Mouse (Mus musculus): ENCODE measurements around the gene Nsf.
A peak's percentile ranks its signal among the peaks of the same experiment; 100 is the strongest.

Gene Nsf

DNA sequence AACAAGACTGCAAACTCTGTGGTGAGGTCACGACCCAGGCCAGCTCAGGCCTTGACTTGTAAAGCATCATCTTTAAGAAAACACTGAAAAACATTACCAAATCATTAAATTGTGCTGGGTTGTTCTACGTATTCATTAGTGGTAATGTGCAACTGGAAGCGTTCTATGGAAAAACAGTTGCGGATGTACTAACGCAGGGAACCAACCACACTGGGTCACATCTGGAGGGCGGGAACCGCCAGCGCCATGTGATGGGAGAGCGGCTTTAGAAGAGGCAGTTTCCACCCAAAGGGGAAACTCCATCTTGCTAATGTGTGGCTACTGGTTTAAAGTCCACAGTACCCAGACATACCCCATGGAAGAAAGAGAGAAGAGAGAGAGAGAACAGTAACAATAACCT, 123.4 kb downstream of the Nsf start:
- H3K4me3 ChIP-seq (replicated peaks; ENCODE audit: low read length): peak overlapping the region; percentile 8; the same call in 1 of the 2 replicates
- H3K36me3 ChIP-seq (ENCODE audit: insufficient read depth, low read length): peaks cover 26% of the 10 kb centered on the region
- peaks cover 67% of the 10 kb centered on the region for H3K4me1 ChIP-seq (replicated peaks; ENCODE audit: low read depth, low read length)
- no peaks in the 10 kb centered on the region for H3K9me3 ChIP-seq (ENCODE audit: low read length)
- H3K27me3 ChIP-seq (ENCODE audit: insufficient read depth, low read length): no peaks in the 10 kb centered on the region
- no peak for TF ChIP-seq CTCF (conservative IDR thresholded peaks at IDR 0.05; ENCODE audit: low read length)
- TF ChIP-seq POU5F1 (IDR thresholded peaks at IDR 0.05; ENCODE audit: borderline replicate concordance, low read length): no peak
- no peak for TF ChIP-seq NANOG (IDR thresholded peaks at IDR 0.05; ENCODE audit: borderline replicate concordance, low read length)

DNA sequence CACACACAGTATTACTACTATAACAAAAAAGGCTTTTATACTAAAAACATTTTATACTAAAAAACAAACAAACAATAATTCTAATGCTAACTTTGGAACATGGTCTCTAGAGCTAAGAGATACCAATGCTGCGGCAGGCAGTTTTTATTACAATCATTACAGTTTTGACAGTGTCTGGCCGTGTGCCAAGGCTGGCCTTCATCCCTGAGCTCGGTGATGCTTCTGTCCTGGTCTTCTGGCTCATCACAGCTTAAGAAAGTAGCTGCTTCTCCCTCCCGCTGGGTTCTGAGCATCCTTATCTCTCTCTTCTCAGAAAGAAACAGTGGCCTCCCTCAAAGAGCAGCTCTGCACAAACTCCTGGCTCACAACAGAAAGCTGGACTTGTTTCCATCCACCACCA, 123.9 kb downstream of the Nsf start:
- H3K27me3 ChIP-seq (ENCODE audit: insufficient read depth, low read length): no peaks in the 10 kb centered on the region
- peaks cover 31% of the 10 kb centered on the region for H3K36me3 ChIP-seq (ENCODE audit: insufficient read depth, low read length)
- no peaks in the 10 kb centered on the region for H3K9me3 ChIP-seq (ENCODE audit: low read length)
- H3K4me1 ChIP-seq (replicated peaks; ENCODE audit: low read depth, low read length): peaks cover 67% of the 10 kb centered on the region
- no peak overlapping the region for H3K4me3 ChIP-seq (replicated peaks; ENCODE audit: low read length)
- TF ChIP-seq NANOG (IDR thresholded peaks at IDR 0.05; ENCODE audit: borderline replicate concordance, low read length) (no peak), POU5F1 (IDR thresholded peaks at IDR 0.05; ENCODE audit: borderline replicate concordance, low read length) (no peak), CTCF (conservative IDR thresholded peaks at IDR 0.05; ENCODE audit: low read length) (no peak)

DNA sequence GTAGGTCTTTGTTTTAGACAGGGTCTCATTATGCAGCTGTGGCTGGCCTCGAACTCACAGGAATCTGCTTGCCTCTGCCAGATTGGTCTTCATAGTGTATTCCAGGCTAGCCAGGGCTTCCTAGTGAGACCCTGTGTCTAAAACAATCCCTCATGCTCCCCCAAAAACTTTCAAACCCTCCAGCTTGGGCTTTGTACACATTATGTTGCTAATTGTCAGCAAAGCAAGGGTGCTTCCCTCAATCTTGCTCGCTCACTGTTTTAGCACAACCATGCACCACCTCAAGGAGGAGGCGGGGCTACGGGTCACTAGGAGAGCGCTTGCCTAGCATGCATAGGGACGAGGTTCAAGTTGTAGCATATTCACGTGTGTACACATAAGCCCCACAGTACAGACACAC, 125.0 kb downstream of the Nsf start:
- Histone ChIP-seq H3K27me3 (ENCODE audit: insufficient read depth, low read length) (no peaks in the 10 kb centered on the region), H3K36me3 (ENCODE audit: insufficient read depth, low read length) (peaks cover 42% of the 10 kb centered on the region), H3K9me3 (ENCODE audit: low read length) (no peaks in the 10 kb centered on the region), H3K4me1 (replicated peaks; ENCODE audit: low read depth, low read length) (peaks cover 67% of the 10 kb centered on the region), H3K4me3 (replicated peaks; ENCODE audit: low read length) (no peak overlapping the region)
- TF ChIP-seq POU5F1 (IDR thresholded peaks at IDR 0.05; ENCODE audit: borderline replicate concordance, low read length) (no peak), CTCF (conservative IDR thresholded peaks at IDR 0.05; ENCODE audit: low read length) (no peak), NANOG (IDR thresholded peaks at IDR 0.05; ENCODE audit: borderline replicate concordance, low read length) (no peak)

DNA sequence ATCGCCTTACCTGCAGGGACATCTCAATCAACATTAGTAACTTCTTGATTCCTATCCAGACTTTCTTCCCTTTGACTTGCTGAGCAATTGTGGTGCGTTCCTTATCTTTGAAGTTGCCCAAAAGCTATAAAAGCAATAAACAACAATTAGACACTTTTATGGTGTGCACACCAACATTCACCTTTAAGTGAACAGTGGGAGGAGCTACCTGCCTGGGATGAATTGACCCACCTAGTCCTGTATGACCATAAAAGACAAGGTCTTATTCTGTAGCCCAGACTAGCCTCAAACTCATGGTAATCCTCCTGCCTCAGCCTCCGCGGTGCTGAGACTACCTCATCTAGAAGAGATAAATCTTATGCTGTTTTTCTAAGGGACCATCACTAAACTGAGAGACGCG, 126.7 kb downstream of the Nsf start:
- H3K27me3 ChIP-seq (ENCODE audit: insufficient read depth, low read length): no peaks in the 10 kb centered on the region
- H3K4me3 ChIP-seq (replicated peaks; ENCODE audit: low read length): no peak overlapping the region
- H3K36me3 ChIP-seq (ENCODE audit: insufficient read depth, low read length): peaks cover 59% of the 10 kb centered on the region
- H3K9me3 ChIP-seq (ENCODE audit: low read length): no peaks in the 10 kb centered on the region
- H3K4me1 ChIP-seq (replicated peaks; ENCODE audit: low read depth, low read length): peaks cover 54% of the 10 kb centered on the region
- no peak for TF ChIP-seq NANOG (IDR thresholded peaks at IDR 0.05; ENCODE audit: borderline replicate concordance, low read length)
- TF ChIP-seq CTCF (conservative IDR thresholded peaks at IDR 0.05; ENCODE audit: low read length): no peak
- TF ChIP-seq POU5F1 (IDR thresholded peaks at IDR 0.05; ENCODE audit: borderline replicate concordance, low read length): no peak

DNA sequence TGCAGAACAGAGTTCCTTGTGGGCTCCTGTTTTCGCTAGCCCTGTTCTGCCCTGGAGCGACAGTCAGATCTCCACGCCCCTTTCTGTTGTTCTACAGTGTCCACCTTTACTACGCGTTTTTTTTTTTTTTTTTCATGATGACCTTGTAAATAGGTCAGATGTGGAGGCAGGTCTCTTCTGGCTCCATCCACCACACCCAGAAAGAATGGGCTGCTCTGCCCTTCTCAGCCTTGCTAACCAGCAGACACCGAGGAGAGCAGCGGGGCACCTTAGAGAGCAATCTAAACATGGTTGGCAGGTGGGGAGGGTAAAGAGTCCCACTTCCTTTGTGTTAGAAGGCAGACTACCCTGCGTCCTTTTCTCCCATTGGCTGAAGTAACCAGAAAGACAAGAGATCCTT, 137.1 kb downstream of the Nsf start:
- Histone ChIP-seq H3K9me3 (ENCODE audit: low read length) (peaks cover 4% of the 10 kb centered on the region; the same call in 1 of the 2 replicates), H3K36me3 (ENCODE audit: insufficient read depth, low read length) (peaks cover 12% of the 10 kb centered on the region), H3K4me3 (replicated peaks; ENCODE audit: low read length) (peak overlapping the region; percentile 27; the same call in 1 of the 2 replicates), H3K27me3 (ENCODE audit: insufficient read depth, low read length) (peaks cover 55% of the 10 kb centered on the region), H3K4me1 (replicated peaks; ENCODE audit: low read depth, low read length) (peaks cover 48% of the 10 kb centered on the region)
- TF ChIP-seq NANOG (IDR thresholded peaks at IDR 0.05; ENCODE audit: borderline replicate concordance, low read length) (no peak), POU5F1 (IDR thresholded peaks at IDR 0.05; ENCODE audit: borderline replicate concordance, low read length) (no peak), CTCF (conservative IDR thresholded peaks at IDR 0.05; ENCODE audit: low read length) (no peak)

DNA sequence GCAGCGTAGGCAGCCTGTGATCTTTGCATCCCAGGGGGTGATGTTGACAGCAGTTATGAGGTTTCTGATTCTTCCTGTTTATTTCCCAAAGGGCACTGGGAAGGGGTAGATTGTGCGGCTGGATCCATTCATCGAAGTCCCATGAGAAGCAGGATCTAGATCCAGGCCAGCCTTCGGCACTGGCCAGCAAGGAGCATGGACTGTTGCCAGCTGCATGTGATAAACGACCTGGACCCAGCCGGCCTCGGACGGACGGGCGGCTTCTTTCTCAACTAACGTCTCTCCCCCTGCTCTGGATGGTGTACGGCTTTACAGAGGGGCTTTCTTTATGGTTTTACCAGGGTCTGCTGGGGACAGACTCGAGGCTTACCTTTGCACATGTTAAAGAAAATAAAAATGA, 137.9 kb downstream of the Nsf start:
- H3K4me1 ChIP-seq (replicated peaks; ENCODE audit: low read depth, low read length): peaks cover 55% of the 10 kb centered on the region
- peaks cover 62% of the 10 kb centered on the region for H3K27me3 ChIP-seq (ENCODE audit: insufficient read depth, low read length)
- H3K36me3 ChIP-seq (ENCODE audit: insufficient read depth, low read length): peaks cover 6% of the 10 kb centered on the region
- peaks cover 4% of the 10 kb centered on the region; the same call in 1 of the 2 replicates for H3K9me3 ChIP-seq (ENCODE audit: low read length)
- H3K4me3 ChIP-seq (replicated peaks; ENCODE audit: low read length): 0 out of 2 replicates have a peak overlapping the region, but pooled peaks have one; percentile 27
- TF ChIP-seq POU5F1 (IDR thresholded peaks at IDR 0.05; ENCODE audit: borderline replicate concordance, low read length) (no peak), NANOG (IDR thresholded peaks at IDR 0.05; ENCODE audit: borderline replicate concordance, low read length) (no peak)

DNA sequence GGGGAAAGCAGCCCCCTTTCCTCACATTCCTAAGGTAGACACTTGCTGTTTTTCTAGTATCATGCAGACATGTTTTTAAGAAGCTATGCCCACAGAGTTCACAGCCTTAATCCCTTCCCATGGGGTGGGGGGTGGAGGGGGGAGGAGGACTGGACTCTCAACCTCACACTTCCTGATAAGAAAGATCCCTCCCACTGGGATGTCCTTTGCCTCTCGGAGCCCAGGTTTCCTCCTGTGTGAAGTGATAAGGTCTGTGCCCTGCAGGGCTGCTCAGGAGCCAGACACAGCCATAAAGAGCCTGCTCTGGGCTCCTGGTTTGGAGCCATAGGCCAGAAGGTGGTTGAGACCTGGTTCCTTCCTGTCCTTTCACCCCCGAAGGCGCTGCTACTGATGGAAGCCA, 139.0 kb downstream of the Nsf start:
- peaks cover 4% of the 10 kb centered on the region; the same call in 1 of the 2 replicates for H3K9me3 ChIP-seq (ENCODE audit: low read length)
- TF ChIP-seq NANOG (IDR thresholded peaks at IDR 0.05; ENCODE audit: borderline replicate concordance, low read length) (no peak), POU5F1 (IDR thresholded peaks at IDR 0.05; ENCODE audit: borderline replicate concordance, low read length) (no peak), CTCF (conservative IDR thresholded peaks at IDR 0.05; ENCODE audit: low read length) (no peak)
- H3K4me3 ChIP-seq (replicated peaks; ENCODE audit: low read length): no peak overlapping the region
- peaks cover 63% of the 10 kb centered on the region for H3K4me1 ChIP-seq (replicated peaks; ENCODE audit: low read depth, low read length)
- peaks cover 71% of the 10 kb centered on the region for H3K27me3 ChIP-seq (ENCODE audit: insufficient read depth, low read length)
- no peaks in the 10 kb centered on the region for H3K36me3 ChIP-seq (ENCODE audit: insufficient read depth, low read length)

DNA sequence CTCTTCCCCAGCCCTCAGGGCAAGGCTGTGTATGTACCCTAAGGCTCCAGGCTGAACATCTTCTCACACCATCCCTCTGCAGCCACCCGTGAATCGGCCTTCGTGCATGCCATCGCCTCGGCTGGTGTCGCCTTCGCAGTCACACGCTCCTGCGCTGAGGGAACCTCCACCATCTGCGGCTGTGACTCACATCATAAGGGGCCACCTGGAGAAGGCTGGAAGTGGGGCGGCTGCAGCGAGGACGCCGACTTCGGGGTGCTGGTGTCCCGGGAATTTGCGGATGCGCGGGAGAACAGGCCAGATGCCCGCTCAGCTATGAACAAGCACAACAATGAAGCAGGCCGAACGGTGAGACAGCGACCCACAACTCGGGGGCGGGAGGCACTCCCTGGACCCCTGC, 142.6 kb downstream of the Nsf start:
- Histone ChIP-seq H3K4me1 (replicated peaks; ENCODE audit: low read depth, low read length) (peaks cover 66% of the 10 kb centered on the region), H3K27me3 (ENCODE audit: insufficient read depth, low read length) (peaks cover 96% of the 10 kb centered on the region), H3K9me3 (ENCODE audit: low read length) (peaks cover 23% of the 10 kb centered on the region), H3K4me3 (replicated peaks; ENCODE audit: low read length) (0 out of 2 replicates have a peak overlapping the region, but pooled peaks have one; percentile 72), H3K36me3 (ENCODE audit: insufficient read depth, low read length) (no peaks in the 10 kb centered on the region)
- no peak for TF ChIP-seq POU5F1 (IDR thresholded peaks at IDR 0.05; ENCODE audit: borderline replicate concordance, low read length)
- no peak for TF ChIP-seq NANOG (IDR thresholded peaks at IDR 0.05; ENCODE audit: borderline replicate concordance, low read length)
- no peak for TF ChIP-seq CTCF (conservative IDR thresholded peaks at IDR 0.05; ENCODE audit: low read length)

DNA sequence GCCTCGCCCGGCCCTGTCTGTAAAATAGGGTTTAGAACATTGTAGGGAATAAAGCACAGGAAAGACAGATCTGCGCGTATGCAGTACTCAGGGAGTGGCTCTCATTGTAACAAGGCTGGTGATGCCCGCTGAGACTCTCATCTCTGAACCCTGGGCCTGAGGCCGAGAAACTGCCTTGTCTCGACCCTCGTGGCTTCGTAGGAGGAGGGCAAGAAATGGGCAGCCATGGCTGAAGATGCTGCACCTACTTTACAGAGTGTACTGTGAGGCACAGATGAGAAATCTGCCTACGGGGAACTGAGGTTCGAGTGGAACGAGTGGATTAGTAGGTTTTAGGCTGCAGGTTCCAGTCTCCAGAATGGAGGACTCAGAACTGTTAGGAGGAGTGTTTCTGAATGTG, 143.2 kb downstream of the Nsf start:
- Histone ChIP-seq H3K36me3 (ENCODE audit: insufficient read depth, low read length) (no peaks in the 10 kb centered on the region), H3K4me1 (replicated peaks; ENCODE audit: low read depth, low read length) (peaks cover 60% of the 10 kb centered on the region), H3K4me3 (replicated peaks; ENCODE audit: low read length) (peak overlapping the region; percentile 72), H3K9me3 (ENCODE audit: low read length) (peaks cover 29% of the 10 kb centered on the region), H3K27me3 (ENCODE audit: insufficient read depth, low read length) (peaks cover 96% of the 10 kb centered on the region)
- TF ChIP-seq CTCF (conservative IDR thresholded peaks at IDR 0.05; ENCODE audit: low read length): no peak
- no peak for TF ChIP-seq NANOG (IDR thresholded peaks at IDR 0.05; ENCODE audit: borderline replicate concordance, low read length)
- TF ChIP-seq POU5F1 (IDR thresholded peaks at IDR 0.05; ENCODE audit: borderline replicate concordance, low read length): no peak

All from E14TG2a.4 (cell line).